Mouse (Mus musculus) myocyte (in vitro differentiated cells): ENCODE data around the gene Adam22.

Experiments used
- CEBPB ChIP-seq: IDR thresholded peaks from 2 replicates; pipeline ENCODE4 v1.6.1; 2011; ENCODE audit warnings: mild to moderate bottlenecking, moderate library complexity; ENCODE audit not compliant: poor library complexity, insufficient read depth, severe bottlenecking
- MAX ChIP-seq: IDR thresholded peaks from one replicate; pipeline ENCODE4 v1.6.1; 2011; ENCODE audit warnings: low read depth, mild to moderate bottlenecking, control low read depth
- MYOD1 ChIP-seq, 3 experiments: IDR thresholded peaks; one replicate each; pipeline ENCODE4 v1.6.1; 2011; ENCODE audit warnings: control low read depth in 2 of 3, low read depth in 2 of 3, mild to moderate bottlenecking in 2 of 3, moderate library complexity in 1 of 3; ENCODE audit not compliant: insufficient read length in 2 of 3, control insufficient read depth in 1 of 3
- MYOG ChIP-seq, 3 experiments: IDR thresholded peaks; one replicate each; pipeline ENCODE4 v1.6.1; 2011; ENCODE audit warnings: control low read depth in 2 of 3, low read depth in 2 of 3, mild to moderate bottlenecking in 2 of 3; ENCODE audit not compliant: insufficient read length in 2 of 3, control insufficient read depth in 1 of 3, insufficient read depth in 1 of 3
- POLR2A ChIP-seq: IDR thresholded peaks from one replicate; pipeline ENCODE4 v1.6.1; 2011; ENCODE audit warnings: low read depth, mild to moderate bottlenecking, control low read depth, moderate library complexity; ENCODE audit not compliant: insufficient read length
- POLR2AphosphoS2 ChIP-seq: IDR thresholded peaks from one replicate; pipeline ENCODE4 v1.6.1; 2011; ENCODE audit warnings: low read depth, control low read depth; ENCODE audit not compliant: insufficient read length
- SRF ChIP-seq: IDR thresholded peaks from one replicate; pipeline ENCODE4 v1.6.1; 2011; ENCODE audit warnings: low read depth; ENCODE audit not compliant: control insufficient read depth, insufficient read length
- TCF12 ChIP-seq: IDR thresholded peaks from one replicate; pipeline ENCODE4 v1.6.1; 2011; ENCODE audit warnings: mild to moderate bottlenecking, control low read depth; ENCODE audit not compliant: poor library complexity, insufficient read depth, severe bottlenecking
- TCF3 ChIP-seq: IDR thresholded peaks from one replicate; pipeline ENCODE4 v1.6.1; 2011; ENCODE audit warnings: low read depth, control low read depth; ENCODE audit not compliant: insufficient read length
- USF1 ChIP-seq: IDR thresholded peaks from one replicate; pipeline ENCODE4 v1.6.1; 2011; ENCODE audit warnings: low read depth, mild to moderate bottlenecking, control low read depth, moderate library complexity

DNA sequence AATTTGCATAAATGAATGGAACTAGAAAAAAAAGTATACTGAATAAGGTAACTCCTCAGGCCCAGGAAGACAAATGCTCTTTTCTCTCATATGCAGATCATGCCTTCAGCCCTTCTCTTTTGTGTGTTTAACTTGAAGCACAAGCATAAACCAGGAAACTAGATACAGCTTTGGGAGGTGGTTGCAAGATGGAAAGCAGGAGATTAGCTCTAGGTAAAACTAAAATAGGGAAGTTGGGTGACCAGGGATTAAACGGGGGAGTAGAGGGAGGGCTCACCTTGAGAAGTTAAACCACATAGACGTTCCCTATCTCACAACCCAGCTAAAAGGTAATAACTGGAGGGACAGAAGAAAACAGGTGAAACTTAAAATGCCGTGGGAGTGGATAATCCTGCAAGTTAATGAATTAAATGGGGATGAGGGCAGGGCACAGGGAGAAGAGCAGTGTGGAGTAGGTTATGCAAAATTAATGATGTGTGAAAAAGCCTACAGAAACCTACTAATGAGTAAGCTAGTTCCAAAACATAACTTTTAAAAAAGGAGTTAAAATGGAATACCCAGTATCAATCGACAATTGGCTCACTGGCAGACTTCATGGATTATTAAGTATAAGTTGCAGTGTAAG, 40.2 kb downstream of the Adam22 start:
- TF ChIP-seq POLR2A: no peak
- no peak for TF ChIP-seq TCF3
- no peak for TF ChIP-seq MYOG (IDR thresholded peaks at IDR 0.05; ENCODE audit: control insufficient read depth in 1 of 3, insufficient read depth in 1 of 3, insufficient read length in 2 of 3, low read depth in 2 of 3)
- no peak for TF ChIP-seq SRF
- no peak for TF ChIP-seq USF1
- TF ChIP-seq MYOD1 (IDR thresholded peaks at IDR 0.05; ENCODE audit: control insufficient read depth in 1 of 3, insufficient read length in 2 of 3, low read depth in 2 of 3): no peak
- no peak for TF ChIP-seq POLR2AphosphoS2
- TF ChIP-seq MAX: no peak
- no peak for TF ChIP-seq TCF12
- no peak for TF ChIP-seq CEBPB
